Mouse (Mus musculus): ENCODE measurements around the gene Pmpca. TPM values are rescaled to one million over a fixed set of nuclear protein-coding genes. Genes with fewer than 3 reads are reported as not detected.
"Not testable (repeated sequence)": the region's sequence is repeated elsewhere in the genome, so short reads cannot be mapped to it uniquely, and the experiment has no call there.

Gene Pmpca
- polyA plus RNA-seq, 1 experiment from 2014 or later: 81.6 TPM

GRCm38 (mm10) chr2:26364738-26365465, 24.2 kb upstream of the Pmpca start:
- Histone ChIP-seq H3K27ac (no peak overlapping the region), H3K9me3 (ENCODE audit: control insufficient read depth, low read length) (no peaks in the 10 kb centered on the region), H3K4me1 (replicated peaks; ENCODE audit: control insufficient read depth, insufficient read depth, low read length) (no peaks in the 10 kb centered on the region), H3K36me3 (replicated peaks; ENCODE audit: control insufficient read depth, insufficient read depth) (peaks cover 80% of the 10 kb centered on the region), H3K9ac (no peak overlapping the region), H3K4me3 (replicated peaks; ENCODE audit: low read length) (no peak overlapping the region), H3K4me2 (replicated peaks) (no peak overlapping the region), H3K27me3 (ENCODE audit: control insufficient read depth, insufficient read depth, low read length) (no peaks in the 10 kb centered on the region)
- ATAC-seq (ENCODE audit: low FRiP score): no peak
- no peak for DNase-seq (ENCODE audit: low spot score)
- 87% methylated on average over 10 of the region's 10 CpGs for WGBS

- Histone ChIP-seq H3K4me3 (replicated peaks; ENCODE audit: low read length) (no peak overlapping the region), H3K27me3 (ENCODE audit: control insufficient read depth, insufficient read depth, low read length) (no peaks in the 10 kb centered on the region), H3K4me1 (replicated peaks; ENCODE audit: control insufficient read depth, insufficient read depth, low read length) (no peaks in the 10 kb centered on the region), H3K36me3 (replicated peaks; ENCODE audit: control insufficient read depth, insufficient read depth) (peaks cover 99% of the 10 kb centered on the region), H3K9ac (no peak overlapping the region), H3K4me2 (replicated peaks) (no peak overlapping the region), H3K27ac (no peak overlapping the region), H3K9me3 (ENCODE audit: control insufficient read depth, low read length) (no peaks in the 10 kb centered on the region)
- 94% methylated on average over 6 of the region's 6 CpGs for WGBS
- ATAC-seq (ENCODE audit: low FRiP score): no peak
- no peak for DNase-seq (ENCODE audit: low spot score)
Observed at GRCm38 (mm10) chr2:26367911-26368310, 21.2 kb upstream of the Pmpca start.

DNA sequence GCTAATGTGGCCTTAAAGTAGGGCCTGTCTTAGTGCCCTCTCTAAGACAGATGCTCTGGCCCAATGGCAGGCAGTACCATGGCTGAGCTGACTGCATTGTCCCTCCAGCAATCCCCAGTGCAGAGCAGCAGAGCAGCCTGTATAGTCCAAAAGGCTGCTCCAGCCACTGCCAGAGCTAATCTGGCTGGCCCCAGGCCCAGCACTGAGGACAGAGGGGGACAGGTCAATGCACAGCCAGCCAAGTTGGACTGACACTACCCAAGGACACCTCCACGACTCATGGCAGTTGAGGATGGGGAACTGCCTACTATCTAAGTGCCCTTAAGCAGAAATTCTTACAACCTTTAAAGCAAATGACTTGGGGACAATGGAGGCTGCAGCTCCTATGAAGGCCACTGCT, 20.6 kb upstream of the Pmpca start:
- 89% methylated on average over 1 of the region's 1 CpGs for WGBS

GRCm38 (mm10) chr2:26372396-26372795, 16.7 kb upstream of the Pmpca start:
- H3K27ac ChIP-seq: no peak overlapping the region
- H3K36me3 ChIP-seq (replicated peaks; ENCODE audit: control insufficient read depth, insufficient read depth): peaks cover 100% of the 10 kb centered on the region
- WGBS: 97% methylated on average over 8 of the region's 8 CpGs
- H3K4me1 ChIP-seq (replicated peaks; ENCODE audit: control insufficient read depth, insufficient read depth, low read length): no peaks in the 10 kb centered on the region
- ATAC-seq (ENCODE audit: low FRiP score) (no peak), DNase-seq (ENCODE audit: low spot score) (no peak)
- no peak overlapping the region for H3K4me3 ChIP-seq (replicated peaks; ENCODE audit: low read length)
- H3K9me3 ChIP-seq (ENCODE audit: control insufficient read depth, low read length): no peaks in the 10 kb centered on the region
- no peak overlapping the region for H3K4me2 ChIP-seq (replicated peaks)
- H3K27me3 ChIP-seq (ENCODE audit: control insufficient read depth, insufficient read depth, low read length): no peaks in the 10 kb centered on the region
- H3K9ac ChIP-seq: no peak overlapping the region

More for the DNA sequence above, 20.6 kb upstream of the Pmpca start:
- H3K4me2 ChIP-seq (replicated peaks): no peak overlapping the region
- no peak overlapping the region for H3K9ac ChIP-seq
- H3K4me3 ChIP-seq (replicated peaks; ENCODE audit: low read length): no peak overlapping the region
- H3K36me3 ChIP-seq (replicated peaks; ENCODE audit: control insufficient read depth, insufficient read depth): peaks cover 100% of the 10 kb centered on the region
- H3K27me3 ChIP-seq (ENCODE audit: control insufficient read depth, insufficient read depth, low read length): no peaks in the 10 kb centered on the region
- ATAC-seq (ENCODE audit: low FRiP score) (no peak), DNase-seq (ENCODE audit: low spot score) (no peak)
- H3K27ac ChIP-seq: no peak overlapping the region
- H3K9me3 ChIP-seq (ENCODE audit: control insufficient read depth, low read length): no peaks in the 10 kb centered on the region
- H3K4me1 ChIP-seq (replicated peaks; ENCODE audit: control insufficient read depth, insufficient read depth, low read length): no peaks in the 10 kb centered on the region

DNA sequence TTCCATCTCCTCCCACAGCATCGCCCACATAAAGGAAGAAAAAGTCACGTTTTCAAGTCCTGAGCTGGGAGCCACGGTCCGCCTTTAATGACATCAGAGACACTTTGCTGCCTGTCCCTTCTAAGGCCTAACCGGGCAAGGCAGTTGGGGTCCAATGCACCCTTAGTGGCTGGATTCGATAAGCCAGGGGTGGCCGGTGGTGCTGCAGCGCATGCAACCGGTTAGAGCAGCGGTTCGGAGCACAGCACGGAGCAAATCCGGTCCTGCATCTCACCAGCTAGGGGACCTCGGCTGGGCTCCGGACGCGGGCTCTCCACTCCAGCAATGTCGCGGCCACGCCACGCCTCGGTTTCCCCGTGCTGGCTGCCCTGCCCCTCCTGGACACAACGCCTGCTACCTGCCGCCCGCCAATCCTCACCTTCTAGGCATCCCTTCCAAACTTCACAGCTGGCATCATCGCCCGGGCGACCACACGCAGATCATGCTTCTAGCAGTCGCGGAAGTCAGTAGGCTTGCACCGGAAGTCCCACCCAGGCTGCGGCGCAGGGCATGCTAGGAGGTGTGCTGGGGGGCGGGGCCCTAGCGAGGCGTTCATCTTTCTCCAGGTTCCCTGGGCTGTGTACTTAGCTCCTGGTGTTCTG, 8.9 kb upstream of the Pmpca start, which contains the start of gene Snapc4:
Gene Snapc4, minus strand, starts transcription at position 523 of the 641 bp plus-strand sequence.
- under 1% methylated on average over 38 of the region's 38 CpGs for WGBS
- Histone ChIP-seq H3K4me1 (replicated peaks; ENCODE audit: control insufficient read depth, insufficient read depth, low read length) (peaks cover 7% of the 10 kb centered on the region), H3K36me3 (replicated peaks; ENCODE audit: control insufficient read depth, insufficient read depth) (peaks cover 63% of the 10 kb centered on the region), H3K4me2 (replicated peaks) (peak within 1 kb of the TSS; percentile 94), H3K4me3 (replicated peaks; ENCODE audit: low read length) (peak within 1 kb of the TSS; percentile 84), H3K9ac (peak within 1 kb of the TSS; percentile 81), H3K27me3 (ENCODE audit: control insufficient read depth, insufficient read depth, low read length) (no peaks in the 10 kb centered on the region), H3K9me3 (ENCODE audit: control insufficient read depth, low read length) (no peaks in the 10 kb centered on the region), H3K27ac (peak within 1 kb of the TSS; percentile 33; the same call in 1 of the 2 replicates)
- ATAC-seq (ENCODE audit: low FRiP score) (peak; percentile 96), DNase-seq (ENCODE audit: low spot score) (peak; percentile 83)

GRCm38 (mm10) chr2:26380871-26381270, 8.3 kb upstream of the Pmpca start:
- not testable (repeated sequence) for DNase-seq (ENCODE audit: low spot score); ATAC-seq (ENCODE audit: low FRiP score); H3K27me3 ChIP-seq (ENCODE audit: control insufficient read depth, insufficient read depth, low read length); H3K9me3 ChIP-seq (ENCODE audit: control insufficient read depth, low read length); H3K4me1 ChIP-seq (replicated peaks; ENCODE audit: control insufficient read depth, insufficient read depth, low read length)
- Histone ChIP-seq H3K4me2 (replicated peaks) (peak overlapping the region; percentile 94), H3K4me3 (replicated peaks; ENCODE audit: low read length) (peak overlapping the region; percentile 84), H3K27ac (peak overlapping the region; percentile 33; the same call in 1 of the 2 replicates), H3K9ac (peak overlapping the region; percentile 81), H3K36me3 (replicated peaks; ENCODE audit: control insufficient read depth, insufficient read depth) (peaks cover 63% of the 10 kb centered on the region)
- WGBS: 35% methylated on average over 6 of the region's 6 CpGs

DNA sequence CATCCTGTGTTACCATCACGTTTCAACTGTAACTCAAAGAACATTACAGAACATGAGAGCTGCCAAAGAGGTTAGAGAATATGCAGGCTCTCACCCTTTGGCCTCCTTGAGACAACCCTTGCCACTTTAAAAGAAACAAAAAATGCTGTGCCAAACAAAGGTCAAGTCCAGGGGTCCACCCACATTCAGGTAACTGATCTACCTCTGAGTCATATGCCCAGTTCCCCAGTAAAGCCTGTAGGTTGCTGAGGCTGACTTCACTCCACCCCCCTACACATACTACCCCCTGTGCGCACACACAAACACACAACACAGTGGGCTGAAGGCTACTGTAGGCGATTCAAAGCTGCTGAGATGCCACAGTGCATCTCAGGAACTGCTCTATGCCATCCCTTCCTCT, 1.4 kb upstream of the Pmpca start:
- DNase-seq (ENCODE audit: low spot score) (no peak), ATAC-seq (ENCODE audit: low FRiP score) (no peak)
- Histone ChIP-seq H3K4me1 (replicated peaks; ENCODE audit: control insufficient read depth, insufficient read depth, low read length) (peaks cover 23% of the 10 kb centered on the region), H3K4me3 (replicated peaks; ENCODE audit: low read length) (0 out of 2 replicates have a peak overlapping the region, but pooled peaks have one; percentile 98), H3K27ac (no peak overlapping the region), H3K9me3 (ENCODE audit: control insufficient read depth, low read length) (no peaks in the 10 kb centered on the region), H3K36me3 (replicated peaks; ENCODE audit: control insufficient read depth, insufficient read depth) (peaks cover 77% of the 10 kb centered on the region), H3K27me3 (ENCODE audit: control insufficient read depth, insufficient read depth, low read length) (no peaks in the 10 kb centered on the region), H3K9ac (no peak overlapping the region), H3K4me2 (replicated peaks) (peak overlapping the region; percentile 96; the same call in 1 of the 2 replicates)
- 93% methylated on average over 3 of the region's 3 CpGs for WGBS

DNA sequence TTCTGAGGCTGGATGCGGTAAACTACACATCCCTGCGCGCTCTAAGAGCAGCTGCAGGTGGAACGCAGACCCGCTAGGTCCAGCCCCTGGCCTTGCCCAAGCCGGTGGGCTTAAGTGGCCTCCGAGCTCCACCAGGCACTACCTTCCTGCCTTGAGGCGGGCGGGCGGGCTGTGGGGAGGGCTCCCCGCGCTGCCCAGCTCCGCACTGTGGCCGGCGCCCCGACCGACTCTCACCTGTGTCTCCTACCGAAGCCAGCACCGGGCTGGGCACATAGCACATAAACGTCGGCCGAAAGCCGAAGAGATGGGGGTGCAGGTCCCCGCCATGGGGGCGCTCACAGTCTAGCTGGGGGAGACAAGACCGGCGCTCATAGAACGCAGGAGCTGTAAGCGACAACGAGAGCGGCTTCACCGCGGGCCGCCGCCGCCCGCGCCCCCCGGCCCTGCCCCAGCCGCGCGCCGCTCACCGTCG, 421 bp upstream of the Pmpca start:
- Histone ChIP-seq H3K4me1 (replicated peaks; ENCODE audit: control insufficient read depth, insufficient read depth, low read length) (peaks cover 23% of the 10 kb centered on the region), H3K9me3 (ENCODE audit: control insufficient read depth, low read length) (no peaks in the 10 kb centered on the region), H3K27ac (peak overlapping the region; percentile 75), H3K9ac (peak overlapping the region; percentile 96), H3K27me3 (ENCODE audit: control insufficient read depth, insufficient read depth, low read length) (no peaks in the 10 kb centered on the region), H3K36me3 (replicated peaks; ENCODE audit: control insufficient read depth, insufficient read depth) (peaks cover 77% of the 10 kb centered on the region), H3K4me2 (replicated peaks) (peak overlapping the region; percentile 96), H3K4me3 (replicated peaks; ENCODE audit: low read length) (peak overlapping the region; percentile 98)
- 0% methylated on average over 32 of the region's 45 CpGs for WGBS
- ATAC-seq (ENCODE audit: low FRiP score): peak; percentile 54
- DNase-seq (ENCODE audit: low spot score): no peak

DNA sequence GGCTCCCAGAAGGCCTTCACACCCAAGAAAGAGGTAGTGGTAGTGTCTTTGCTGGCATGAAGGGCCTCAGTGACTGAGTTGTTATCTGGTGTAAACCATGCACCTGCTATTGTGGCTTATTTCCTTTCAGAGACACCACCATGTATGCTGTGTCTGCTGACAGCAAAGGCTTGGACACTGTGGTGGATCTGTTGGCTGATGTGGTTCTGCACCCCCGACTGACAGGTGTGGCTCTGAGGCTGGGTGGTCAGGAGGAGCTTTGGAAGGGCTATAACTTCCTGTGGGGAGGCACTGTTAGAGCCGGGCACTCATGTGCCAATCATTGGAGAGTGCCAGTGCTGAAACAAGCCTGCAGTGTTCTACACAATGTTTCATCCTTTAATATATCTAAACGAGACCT, 1.8 kb downstream of the Pmpca start:
- H3K4me3 ChIP-seq (replicated peaks; ENCODE audit: low read length): no peak overlapping the region
- no peak for DNase-seq (ENCODE audit: low spot score)
- H3K9ac ChIP-seq: no peak overlapping the region
- 86% methylated on average over 3 of the region's 3 CpGs for WGBS
- no peak overlapping the region; the same call in 1 of the 2 replicates for H3K4me2 ChIP-seq (replicated peaks)
- no peaks in the 10 kb centered on the region for H3K27me3 ChIP-seq (ENCODE audit: control insufficient read depth, insufficient read depth, low read length)
- no peaks in the 10 kb centered on the region for H3K9me3 ChIP-seq (ENCODE audit: control insufficient read depth, low read length)
- H3K4me1 ChIP-seq (replicated peaks; ENCODE audit: control insufficient read depth, insufficient read depth, low read length): peaks cover 23% of the 10 kb centered on the region
- peaks cover 77% of the 10 kb centered on the region for H3K36me3 ChIP-seq (replicated peaks; ENCODE audit: control insufficient read depth, insufficient read depth)
- H3K27ac ChIP-seq: no peak overlapping the region
- no peak for ATAC-seq (ENCODE audit: low FRiP score)

Data from hindbrain, embryonic 14.5 days (tissue).